In genomic region chr9:94133682-94134081, GRCm38 (mm10) we compare ENCODE assay signal across 29 mouse cellular contexts.
"Had no signal": no experiment of that assay in that cellular context is flagged by ENCODE, and none has a peak within 500 bp of the region (broad histone marks: within the 10 kb centered on the region; RNA-seq: fewer than 3 reads in every experiment).

No protein-coding gene starts in this region.

- H3K27ac ChIP-seq: left cerebral cortex, adult 2 months; limb, embryonic 10.5 days; limb, embryonic 12.5 days; limb, embryonic 13.5 days; limb, embryonic 15.5 days; liver, embryonic 12.5 days; liver, embryonic 13.5 days; liver, embryonic 14.5 days; liver, embryonic 15.5 days; lung, embryonic 15.5 days; macrophage; midbrain, embryonic 10.5 days; midbrain, embryonic 12.5 days; midbrain, embryonic 13.5 days; midbrain, embryonic 15.5 days; neural tube, embryonic 12.5 days had no signal

- H3K4me2 ChIP-seq: limb, embryonic 12.5 days; limb, embryonic 13.5 days; limb, embryonic 15.5 days; liver, embryonic 11.5 days; liver, embryonic 12.5 days; liver, embryonic 13.5 days; liver, embryonic 15.5 days; lung, embryonic 14.5 days; lung, embryonic 15.5 days; midbrain, embryonic 11.5 days; midbrain, embryonic 12.5 days; midbrain, embryonic 13.5 days; midbrain, embryonic 15.5 days; neural tube, embryonic 12.5 days had no signal

- ATAC-seq: liver, embryonic 12.5 days; liver, postnatal 0 days; midbrain, embryonic 13.5 days; midbrain, embryonic 15.5 days; midbrain, embryonic 16.5 days had no signal

- H3K4me1 ChIP-seq: limb, embryonic 10.5 days; limb, embryonic 12.5 days; limb, embryonic 13.5 days; limb, embryonic 15.5 days; liver, embryonic 12.5 days; liver, embryonic 13.5 days; liver, embryonic 15.5 days; lung, embryonic 15.5 days; megakaryocyte, embryonic 14.5 days; midbrain, embryonic 10.5 days; midbrain, embryonic 12.5 days; midbrain, embryonic 13.5 days; midbrain, embryonic 15.5 days; neural tube, embryonic 12.5 days had no signal

- DNase-seq: layer of hippocampus, postnatal 36 days; left cerebral cortex, postnatal 4 days; liver; liver, embryonic 13.5 days; liver, postnatal 0 days; lung, adult 18-20 months; lung, embryonic 14.5 days; lung, postnatal 14 days; midbrain, embryonic 14.5 days had no signal

- H3K36me3 ChIP-seq: limb, embryonic 10.5 days; limb, embryonic 12.5 days; limb, embryonic 13.5 days; limb, embryonic 15.5 days; liver, embryonic 12.5 days; liver, embryonic 13.5 days; liver, embryonic 15.5 days; lung, embryonic 15.5 days; midbrain, embryonic 10.5 days; midbrain, embryonic 12.5 days; midbrain, embryonic 13.5 days; midbrain, embryonic 15.5 days; neural tube, embryonic 12.5 days had no signal

- H3K9me3 ChIP-seq: limb, embryonic 10.5 days; limb, embryonic 12.5 days; limb, embryonic 13.5 days; limb, embryonic 15.5 days; liver, embryonic 12.5 days; liver, embryonic 13.5 days; liver, embryonic 15.5 days; lung, embryonic 15.5 days; midbrain, embryonic 10.5 days; midbrain, embryonic 12.5 days; midbrain, embryonic 13.5 days; midbrain, embryonic 15.5 days; neural tube, embryonic 12.5 days had no signal

- H3K27me3 ChIP-seq: limb, embryonic 12.5 days; limb, embryonic 13.5 days; limb, embryonic 15.5 days; liver, embryonic 12.5 days; liver, embryonic 13.5 days; liver, embryonic 15.5 days; lung, embryonic 15.5 days; megakaryocyte, embryonic 14.5 days; midbrain, embryonic 12.5 days; midbrain, embryonic 13.5 days; midbrain, embryonic 15.5 days; neural tube, embryonic 12.5 days had no signal

- H3K4me3 ChIP-seq: left cerebral cortex, adult 2 months; limb, embryonic 10.5 days; limb, embryonic 12.5 days; limb, embryonic 13.5 days; limb, embryonic 15.5 days; liver, embryonic 12.5 days; liver, embryonic 13.5 days; liver, embryonic 15.5 days; lung, embryonic 15.5 days; megakaryocyte, embryonic 14.5 days; midbrain, embryonic 10.5 days; midbrain, embryonic 12.5 days; midbrain, embryonic 13.5 days; midbrain, embryonic 15.5 days; myocyte; neural tube, embryonic 12.5 days had no signal

- H3K9ac ChIP-seq: limb, embryonic 12.5 days; limb, embryonic 13.5 days; limb, embryonic 15.5 days; liver, embryonic 12.5 days; liver, embryonic 13.5 days; liver, embryonic 14.5 days; liver, embryonic 15.5 days; liver, postnatal 0 days; lung, embryonic 14.5 days; lung, embryonic 15.5 days; midbrain, embryonic 12.5 days; midbrain, embryonic 13.5 days; midbrain, embryonic 15.5 days; neural tube, embryonic 12.5 days had no signal
